Mouse (Mus musculus) forebrain, embryonic 11.5 days (tissue): ENCODE measurements around the gene Pparg. TPM values are rescaled to one million over a fixed set of nuclear protein-coding genes. Genes with fewer than 3 reads are reported as not detected.

Source experiments
- ATAC-seq: fragments of 200-750 bp; cut with Nextera tagmentation; replicated peaks from 2 replicates; pipeline ENCODE4 v1.8.0; 2017; ENCODE audit warnings: moderate TSS enrichment; ENCODE audit not compliant: low FRiP score
- DNase-seq: peaks from one replicate; pipeline ENCODE4 v3.0.0-alpha.2; 2017; ENCODE audit warnings: low spot score
- H3K27ac ChIP-seq: fragments of 300-500 bp; sonication (generic); 2 replicates; pipeline ENCODE4 v1.5.1; 2014; ENCODE audit warnings: low read depth, low read length
- H3K27me3 ChIP-seq: fragments of 300-500 bp; sonication (generic); 2 replicates; pipeline ENCODE4 v1.6.1; 2014; ENCODE audit warnings: mild to moderate bottlenecking, low read length, mixed read lengths; ENCODE audit not compliant: control insufficient read depth, insufficient read depth
- H3K36me3 ChIP-seq: fragments of 300-500 bp; sonication (generic); 2 replicates; pipeline ENCODE4 v1.6.1; 2014; ENCODE audit warnings: mild to moderate bottlenecking, low read length, moderate library complexity, mixed read lengths; ENCODE audit not compliant: control insufficient read depth, insufficient read depth
- H3K4me1 ChIP-seq: fragments of 300-500 bp; sonication (generic); replicated peaks from 2 replicates; pipeline ENCODE4 v1.6.1; 2014; ENCODE audit warnings: low read length, mixed read lengths; ENCODE audit not compliant: control insufficient read depth, insufficient read depth
- H3K4me2 ChIP-seq: fragments of 300-500 bp; sonication (generic); 2 replicates; pipeline ENCODE4 v1.6.1; 2014; ENCODE audit warnings: low read depth, mild to moderate bottlenecking, low read length, moderate library complexity, mixed read lengths; ENCODE audit not compliant: severe bottlenecking
- H3K4me3 ChIP-seq: fragments of 300-500 bp; sonication (generic); 2 replicates; pipeline ENCODE4 v1.5.1; 2014; ENCODE audit warnings: low read depth, low read length
- H3K9ac ChIP-seq: fragments of 300-500 bp; sonication (generic); 2 replicates; pipeline ENCODE4 v1.6.1; 2014; ENCODE audit warnings: low read length
- H3K9me3 ChIP-seq: fragments of 300-500 bp; sonication (generic); 2 replicates; pipeline ENCODE4 v1.6.1; 2016; ENCODE audit warnings: low read length, mixed read lengths; ENCODE audit not compliant: control insufficient read depth
- WGBS: fragments of 180-500 bp; shearing (Covaris S2); extraction: QIAGEN DNeasy Blood & Tissue Kit; methylation state at CpG from one replicate; pipeline ENCODE4 v1.1.7; 2014; 5-methylcytosine and 5-hydroxymethylcytosine counted together
- polyA plus RNA-seq: library from polyadenylated mRNA; unstranded; fragments of >200 nt; fragmentation: Nextera tagmentation; extraction: Ambion mirVana; gene quantifications from 2 replicates; pipeline ENCODE4 v1.2.1, GENCODE M21; 2014

Pparg gene
- polyA plus RNA-seq, 1 experiment from 2014 or later: not detected

DNA sequence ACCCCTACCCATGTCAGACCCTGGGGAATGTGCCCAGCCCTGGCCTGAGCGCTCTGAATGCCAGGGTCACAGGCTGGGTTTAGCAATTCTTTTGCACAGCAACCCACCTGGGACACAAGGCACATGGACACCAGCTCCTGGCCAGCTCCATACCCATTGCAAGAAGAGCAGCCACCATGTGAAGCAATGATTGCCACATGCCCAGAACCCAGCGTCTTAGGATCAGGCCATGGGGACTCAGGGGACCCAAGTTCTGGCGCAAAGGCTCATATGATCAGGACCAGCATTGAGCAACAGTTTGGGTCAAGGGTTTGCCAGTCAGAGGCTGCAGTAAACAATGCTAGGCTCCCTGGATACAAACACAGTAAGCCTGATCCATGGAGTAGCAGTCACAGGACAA, 150.7 kb downstream of the Pparg start:
- ATAC-seq (no peak), DNase-seq (no peak)
- H3K9ac ChIP-seq: no peak overlapping the region
- H3K9me3 ChIP-seq: no peaks in the 10 kb centered on the region; the same call in 1 of the 2 replicates
- no peak overlapping the region for H3K27ac ChIP-seq
- no peaks in the 10 kb centered on the region for H3K4me1 ChIP-seq
- no peaks in the 10 kb centered on the region for H3K36me3 ChIP-seq
- H3K4me2 ChIP-seq: no peak overlapping the region
- WGBS: 94% methylated on average over 3 of the region's 3 CpGs
- H3K4me3 ChIP-seq: no peak overlapping the region
- no peaks in the 10 kb centered on the region for H3K27me3 ChIP-seq

DNA sequence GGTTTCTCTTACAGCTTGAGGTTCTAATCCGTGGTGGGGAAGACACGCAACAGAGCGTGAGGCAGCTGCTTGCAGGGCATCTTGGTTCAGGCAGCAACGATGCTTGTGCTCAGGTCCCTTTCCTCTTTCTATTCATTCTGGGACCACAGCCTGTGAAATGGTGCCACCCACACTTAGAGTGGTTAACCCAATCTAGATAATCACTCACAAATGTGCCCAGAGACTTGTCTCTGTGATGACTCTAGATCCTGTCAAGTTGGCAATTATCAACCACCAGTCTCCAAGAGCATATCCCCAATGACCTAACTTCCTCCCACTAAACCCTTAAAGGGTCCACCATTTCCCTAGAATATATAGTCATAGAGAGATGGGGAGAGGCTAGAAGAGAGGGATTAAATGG, 152.5 kb downstream of the Pparg start:
- ATAC-seq (no peak), DNase-seq (no peak)
- no peaks in the 10 kb centered on the region; the same call in 1 of the 2 replicates for H3K9me3 ChIP-seq
- H3K27ac ChIP-seq: no peak overlapping the region
- no peaks in the 10 kb centered on the region for H3K27me3 ChIP-seq
- H3K4me3 ChIP-seq: no peak overlapping the region
- H3K36me3 ChIP-seq: no peaks in the 10 kb centered on the region
- H3K4me2 ChIP-seq: no peak overlapping the region
- no peak overlapping the region for H3K9ac ChIP-seq
- no peaks in the 10 kb centered on the region for H3K4me1 ChIP-seq
- 89% methylated on average over 4 of the region's 4 CpGs for WGBS

DNA sequence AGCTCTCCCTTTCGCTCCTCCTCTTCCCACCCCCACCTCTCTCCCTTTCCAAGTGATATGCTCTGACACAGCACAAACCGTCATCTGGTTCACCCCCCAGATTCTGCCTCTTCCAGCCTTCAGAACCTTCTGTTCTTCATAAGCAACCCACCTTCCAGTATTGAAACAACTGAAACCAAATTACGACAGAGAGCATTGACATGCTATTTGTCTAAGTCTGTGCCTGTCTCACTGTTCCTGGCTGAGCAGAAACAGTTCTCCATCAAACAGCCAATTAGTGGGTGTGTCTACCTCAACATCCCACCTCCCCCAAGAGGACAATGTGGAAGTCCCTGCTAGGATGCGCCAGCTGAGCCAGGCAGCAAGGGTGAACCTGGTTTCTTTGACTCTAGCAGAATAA, 157.2 kb downstream of the Pparg start:
- H3K4me2 ChIP-seq: no peak overlapping the region
- 80% methylated on average over 4 of the region's 4 CpGs for WGBS
- H3K36me3 ChIP-seq: no peaks in the 10 kb centered on the region
- H3K27ac ChIP-seq: no peak overlapping the region
- H3K27me3 ChIP-seq: no peaks in the 10 kb centered on the region
- H3K4me3 ChIP-seq: no peak overlapping the region
- H3K4me1 ChIP-seq: no peaks in the 10 kb centered on the region
- H3K9me3 ChIP-seq: no peaks in the 10 kb centered on the region
- ATAC-seq (no peak), DNase-seq (no peak)
- no peak overlapping the region for H3K9ac ChIP-seq

DNA sequence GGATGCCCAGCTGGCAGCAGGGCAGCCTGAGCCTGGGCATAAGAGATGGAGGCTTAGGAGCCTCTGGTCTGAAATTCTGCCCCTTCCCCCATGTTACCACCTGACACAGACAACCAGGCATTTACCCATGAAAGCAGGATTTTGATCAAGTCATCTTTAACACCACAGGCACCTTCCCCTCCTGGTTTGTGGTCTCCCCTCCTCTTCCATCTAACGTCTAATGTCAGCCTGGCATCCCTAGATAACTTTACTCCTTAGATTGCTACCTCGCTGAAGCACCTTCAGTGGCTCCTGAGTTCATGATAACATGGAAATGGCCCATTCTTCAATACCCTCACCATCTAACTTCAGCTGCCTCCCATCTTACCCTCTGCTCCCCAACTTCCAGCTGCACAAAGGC, 157.6 kb downstream of the Pparg start:
- 72% methylated on average over 2 of the region's 2 CpGs for WGBS
- Histone ChIP-seq H3K36me3 (no peaks in the 10 kb centered on the region), H3K9ac (no peak overlapping the region), H3K4me2 (no peak overlapping the region), H3K27me3 (no peaks in the 10 kb centered on the region), H3K4me1 (no peaks in the 10 kb centered on the region), H3K4me3 (no peak overlapping the region), H3K27ac (no peak overlapping the region), H3K9me3 (no peaks in the 10 kb centered on the region)
- no peak for ATAC-seq
- DNase-seq: no peak

DNA sequence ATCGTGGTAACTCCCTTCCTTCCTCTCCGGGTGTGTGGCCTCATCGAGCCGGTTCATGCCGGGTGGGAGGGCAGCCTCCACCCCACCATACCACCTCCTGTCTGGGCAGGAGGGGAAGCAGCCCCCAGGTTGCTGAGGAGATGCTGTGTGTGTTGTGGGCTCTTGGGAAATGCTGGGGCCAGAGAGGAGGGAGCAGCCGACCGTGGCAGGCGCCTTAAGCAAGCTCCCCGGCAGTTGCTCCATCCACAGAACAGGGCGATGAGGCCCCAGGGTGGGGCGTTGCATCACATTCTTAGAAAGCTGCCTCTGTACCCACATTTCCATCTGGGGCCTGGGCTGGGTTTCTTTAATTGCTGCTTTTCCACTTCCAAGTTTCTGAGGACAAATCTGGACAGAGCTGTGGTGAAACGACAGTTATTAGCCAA, 158.5 kb downstream of the Pparg start:
- H3K9ac ChIP-seq: no peak overlapping the region

DNA sequence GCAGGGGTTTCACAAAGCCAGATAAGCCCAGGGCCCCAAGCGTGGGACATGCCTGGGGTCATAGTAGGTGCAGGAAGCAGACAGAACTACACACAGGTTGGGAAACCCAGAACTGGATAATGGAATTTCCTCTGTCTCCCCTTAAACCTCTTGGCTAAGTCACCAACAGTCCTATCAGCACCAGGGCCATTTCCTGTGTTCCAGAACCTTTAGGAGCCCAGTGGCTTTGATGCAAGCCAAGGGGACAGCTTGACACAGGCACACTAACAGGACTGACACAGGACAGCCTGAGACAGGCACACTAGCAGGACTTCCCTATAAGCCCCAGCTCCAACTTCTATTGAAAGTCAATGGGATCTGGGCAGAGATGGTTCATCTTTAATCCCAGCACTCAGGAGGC, 161.2 kb downstream of the Pparg start:
- no peak overlapping the region for H3K4me2 ChIP-seq
- H3K27ac ChIP-seq: no peak overlapping the region
- no peaks in the 10 kb centered on the region for H3K4me1 ChIP-seq
- no peaks in the 10 kb centered on the region for H3K36me3 ChIP-seq
- H3K9me3 ChIP-seq: no peaks in the 10 kb centered on the region
- no peak for DNase-seq
- H3K9ac ChIP-seq: no peak overlapping the region
- no peak for ATAC-seq
- H3K4me3 ChIP-seq: no peak overlapping the region
- H3K27me3 ChIP-seq: no peaks in the 10 kb centered on the region
- 74% methylated on average over 1 of the region's 1 CpGs for WGBS

More for the DNA sequence above, 158.5 kb downstream of the Pparg start:
- 81% methylated on average over 12 of the region's 12 CpGs for WGBS
- H3K4me1 ChIP-seq: no peaks in the 10 kb centered on the region
- ATAC-seq (no peak), DNase-seq (no peak)
- H3K9me3 ChIP-seq: no peaks in the 10 kb centered on the region
- no peaks in the 10 kb centered on the region for H3K27me3 ChIP-seq
- H3K4me2 ChIP-seq: no peak overlapping the region
- H3K36me3 ChIP-seq: no peaks in the 10 kb centered on the region
- no peak overlapping the region for H3K4me3 ChIP-seq
- H3K27ac ChIP-seq: no peak overlapping the region

DNA sequence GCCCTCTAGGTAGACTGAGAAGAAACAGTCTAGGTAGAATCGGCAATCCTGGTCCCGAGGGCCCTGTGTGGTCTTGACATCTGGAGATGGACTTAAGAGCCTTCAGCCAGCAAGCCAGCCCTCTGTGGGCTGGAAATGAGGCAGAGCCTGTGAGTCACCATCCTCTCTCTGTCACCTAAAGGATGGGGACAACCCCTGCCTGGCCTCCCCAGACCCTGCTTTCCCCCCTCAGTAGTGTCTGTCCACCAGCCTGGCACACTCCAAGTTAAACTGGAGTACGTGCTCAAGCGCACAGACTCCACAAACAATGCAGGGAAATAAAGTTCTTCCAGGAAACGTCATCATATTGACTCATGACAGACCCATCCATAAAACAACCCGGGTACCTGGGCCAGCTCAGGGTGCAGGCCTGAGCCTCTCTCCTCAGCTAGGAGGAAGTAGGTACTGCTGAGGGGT, 162.0 kb downstream of the Pparg start:
- H3K4me3 ChIP-seq: no peak overlapping the region
- H3K4me1 ChIP-seq: no peaks in the 10 kb centered on the region
- no peaks in the 10 kb centered on the region for H3K27me3 ChIP-seq
- 92% methylated on average over 6 of the region's 6 CpGs for WGBS
- no peaks in the 10 kb centered on the region for H3K9me3 ChIP-seq
- DNase-seq (no peak), ATAC-seq (no peak)
- no peak overlapping the region for H3K27ac ChIP-seq
- no peaks in the 10 kb centered on the region for H3K36me3 ChIP-seq
- no peak overlapping the region for H3K9ac ChIP-seq
- H3K4me2 ChIP-seq: no peak overlapping the region

DNA sequence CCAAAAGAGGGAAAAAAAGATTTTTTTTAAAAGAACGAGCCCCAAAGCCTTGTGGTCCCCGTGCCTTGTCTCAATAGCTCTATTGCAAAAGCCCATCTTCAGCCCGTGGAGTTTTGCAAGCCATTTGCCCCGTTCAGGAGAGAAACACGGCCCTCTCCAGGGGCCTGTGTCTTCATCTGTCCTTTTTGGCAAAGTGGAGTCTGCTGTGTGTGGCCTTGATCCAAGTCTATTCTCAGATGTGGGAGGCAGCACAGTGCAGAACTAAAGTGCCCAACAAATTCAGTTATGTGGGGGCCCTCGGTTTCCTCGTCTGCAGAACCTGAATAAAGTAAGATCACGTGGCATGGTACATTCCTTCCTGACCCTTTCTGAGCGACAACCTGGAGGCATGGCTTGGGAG, 162.4 kb downstream of the Pparg start:
- Histone ChIP-seq H3K27ac (no peak overlapping the region), H3K4me2 (no peak overlapping the region), H3K4me3 (no peak overlapping the region), H3K36me3 (no peaks in the 10 kb centered on the region), H3K4me1 (no peaks in the 10 kb centered on the region), H3K9ac (no peak overlapping the region), H3K27me3 (no peaks in the 10 kb centered on the region), H3K9me3 (no peaks in the 10 kb centered on the region)
- DNase-seq (no peak), ATAC-seq (no peak)
- WGBS: 89% methylated on average over 9 of the region's 9 CpGs

DNA sequence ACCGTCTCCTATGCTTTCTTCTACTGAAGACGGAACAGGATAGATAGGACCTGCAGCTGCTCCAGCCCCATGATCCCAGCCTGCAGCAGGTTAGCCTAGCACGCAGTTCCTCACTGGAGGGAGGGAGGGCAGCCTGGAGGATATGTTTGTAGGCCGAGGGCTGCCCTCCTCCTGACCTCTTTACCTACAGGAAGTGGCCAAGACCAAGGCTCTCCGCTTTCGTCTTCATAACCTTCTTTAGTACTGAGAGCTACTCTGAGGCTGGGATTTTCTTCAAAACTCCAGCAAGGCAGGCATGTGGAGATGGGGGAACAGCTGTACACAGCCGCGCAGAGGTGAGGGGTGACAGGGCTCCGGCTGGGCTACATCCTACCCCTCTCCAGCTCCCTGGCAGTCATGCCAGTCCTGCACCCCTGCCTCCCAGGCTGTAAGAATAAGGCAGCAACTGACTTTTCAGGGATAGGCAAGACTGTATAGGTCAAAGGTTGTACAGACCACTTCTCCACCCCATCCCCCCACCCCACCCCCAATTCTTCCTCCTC, 163.8 kb downstream of the Pparg start:
- Histone ChIP-seq H3K9me3 (no peaks in the 10 kb centered on the region), H3K4me3 (no peak overlapping the region), H3K4me2 (no peak overlapping the region), H3K9ac (no peak overlapping the region), H3K27me3 (no peaks in the 10 kb centered on the region), H3K27ac (no peak overlapping the region), H3K36me3 (no peaks in the 10 kb centered on the region), H3K4me1 (no peaks in the 10 kb centered on the region)
- WGBS: 86% methylated on average over 9 of the region's 9 CpGs
- no peak for DNase-seq
- no peak for ATAC-seq
